Mouse (Mus musculus) megakaryocyte, embryonic 14.5 days (primary cell): ENCODE measurements around the gene Pigm. TPM values are rescaled to one million over a fixed set of nuclear protein-coding genes. Genes with fewer than 3 reads are reported as not detected.

Source experiments
- H3K27me3 ChIP-seq: replicated peaks from 2 replicates; pipeline ENCODE3; 2012; ENCODE audit warnings: inconsistent platforms
- H3K36me3 ChIP-seq: replicated peaks from 2 replicates; pipeline ENCODE3; 2012; ENCODE audit warnings: low read length, inconsistent platforms, mixed read lengths
- H3K4me1 ChIP-seq: 2 replicates; pipeline ENCODE4 v1.6.1; 2012; ENCODE audit warnings: inconsistent platforms
- H3K4me3 ChIP-seq: replicated peaks from 2 replicates; pipeline ENCODE3; 2012; ENCODE audit warnings: moderate library complexity, mild to moderate bottlenecking, inconsistent platforms
- H3K9me3 ChIP-seq: 2 replicates; pipeline ENCODE4 v1.6.1; 2012; ENCODE audit warnings: inconsistent platforms
- FLI1 ChIP-seq: IDR thresholded peaks from 2 replicates; pipeline ENCODE4 v1.6.1; 2012; ENCODE audit warnings: low read length, inconsistent platforms, mixed read lengths
- GATA1 ChIP-seq: IDR thresholded peaks from 3 replicates; pipeline ENCODE4 v1.6.1; 2012; ENCODE audit warnings: mixed read lengths, low read length, inconsistent platforms, borderline replicate concordance
- polyA plus RNA-seq: library from polyadenylated mRNA; stranded (reverse); fragments of >175 nt; gene quantifications from 2 replicates; pipeline ENCODE4 v1.2.3, GENCODE M21; 2012; ENCODE audit warnings: low replicate concordance; ENCODE audit not compliant: insufficient read depth

The Pigm gene
- polyA plus RNA-seq, result 4.1 and 7.8 TPM in 2 replicates

- peak; percentile 99 for TF ChIP-seq FLI1
- TF ChIP-seq GATA1, result no peak
- peaks cover 2% of the 10 kb centered on the region for H3K27me3 ChIP-seq
- no peaks in the 10 kb centered on the region for H3K9me3 ChIP-seq
- H3K4me1 ChIP-seq, result peaks cover 73% of the 10 kb centered on the region
- peaks cover 31% of the 10 kb centered on the region for H3K36me3 ChIP-seq
- peak within 1 kb of the TSS; percentile 97 for H3K4me3 ChIP-seq
Measured at GRCm38 (mm10) chr1:172376198-172376667, at the start of gene Pigm. Gene Pigm, plus strand, starts transcription at chr1:172376546.

- H3K9me3 ChIP-seq, result peaks cover 4% of the 10 kb centered on the region
- TF ChIP-seq FLI1 (no peak), GATA1 (no peak)
- peaks cover 6% of the 10 kb centered on the region for H3K36me3 ChIP-seq
- peak overlapping the region; percentile 92 for H3K4me3 ChIP-seq
- H3K27me3 ChIP-seq, result peaks cover 69% of the 10 kb centered on the region
- peaks cover 17% of the 10 kb centered on the region for H3K4me1 ChIP-seq
Measured at GRCm38 (mm10) chr1:172326684-172327083, 49.7 kb upstream of the Pigm start.

GRCm38 (mm10) chr1:172327206-172328001 lies 48.9 kb upstream of the Pigm start:
- Histone ChIP-seq H3K9me3 (peaks cover 4% of the 10 kb centered on the region), H3K36me3 (peaks cover 6% of the 10 kb centered on the region), H3K27me3 (peaks cover 68% of the 10 kb centered on the region), H3K4me1 (peaks cover 17% of the 10 kb centered on the region), H3K4me3 (no peak overlapping the region)
- TF ChIP-seq FLI1 (no peak), GATA1 (no peak)

GRCm38 (mm10) chr1:172328041-172328440 lies 48.3 kb upstream of the Pigm start:
- Histone ChIP-seq H3K4me3 (no peak overlapping the region), H3K36me3 (peaks cover under 1% of the 10 kb centered on the region), H3K9me3 (peaks cover 4% of the 10 kb centered on the region), H3K27me3 (peaks cover 67% of the 10 kb centered on the region), H3K4me1 (peaks cover 17% of the 10 kb centered on the region)
- TF ChIP-seq GATA1, result no peak
- no peak for TF ChIP-seq FLI1

GRCm38 (mm10) chr1:172328461-172328860 lies 47.9 kb upstream of the Pigm start:
- Histone ChIP-seq H3K9me3 (peaks cover 4% of the 10 kb centered on the region), H3K27me3 (peaks cover 69% of the 10 kb centered on the region), H3K4me1 (peaks cover 17% of the 10 kb centered on the region), H3K4me3 (no peak overlapping the region), H3K36me3 (no peaks in the 10 kb centered on the region)
- TF ChIP-seq FLI1, result no peak
- no peak for TF ChIP-seq GATA1

GRCm38 (mm10) chr1:172329131-172329530 lies 47.2 kb upstream of the Pigm start, which contains the start of gene Kcnj9:
Gene Kcnj9, minus strand, starts transcription at chr1:172329318.
- Histone ChIP-seq H3K9me3 (peaks cover 4% of the 10 kb centered on the region), H3K27me3 (peaks cover 76% of the 10 kb centered on the region), H3K36me3 (no peaks in the 10 kb centered on the region), H3K4me1 (peaks cover 17% of the 10 kb centered on the region), H3K4me3 (no peak within 1 kb of the TSS)
- TF ChIP-seq FLI1 (no peak), GATA1 (no peak)

GRCm38 (mm10) chr1:172329616-172330015 lies 46.7 kb upstream of the Pigm start:
- Histone ChIP-seq H3K36me3 (no peaks in the 10 kb centered on the region), H3K4me3 (no peak overlapping the region), H3K27me3 (peaks cover 79% of the 10 kb centered on the region), H3K9me3 (peaks cover 4% of the 10 kb centered on the region), H3K4me1 (peaks cover 17% of the 10 kb centered on the region)
- TF ChIP-seq GATA1 (no peak), FLI1 (no peak)

GRCm38 (mm10) chr1:172331422-172331947 lies 44.9 kb upstream of the Pigm start:
- Histone ChIP-seq H3K4me1 (peaks cover 5% of the 10 kb centered on the region), H3K4me3 (no peak overlapping the region), H3K9me3 (peaks cover 3% of the 10 kb centered on the region), H3K27me3 (peaks cover 82% of the 10 kb centered on the region), H3K36me3 (no peaks in the 10 kb centered on the region)
- no peak for TF ChIP-seq GATA1

GRCm38 (mm10) chr1:172332925-172333324 lies 43.4 kb upstream of the Pigm start:
- Histone ChIP-seq H3K27me3 (peaks cover 80% of the 10 kb centered on the region), H3K4me3 (no peak overlapping the region), H3K36me3 (no peaks in the 10 kb centered on the region), H3K9me3 (no peaks in the 10 kb centered on the region), H3K4me1 (peaks cover 3% of the 10 kb centered on the region; the same call in 1 of the 2 replicates)
- TF ChIP-seq GATA1 (no peak), FLI1 (no peak)

GRCm38 (mm10) chr1:172333512-172333911 lies 42.8 kb upstream of the Pigm start:
- no peaks in the 10 kb centered on the region for H3K9me3 ChIP-seq
- peaks cover 79% of the 10 kb centered on the region for H3K27me3 ChIP-seq
- H3K36me3 ChIP-seq, result no peaks in the 10 kb centered on the region
- TF ChIP-seq FLI1, result no peak
- TF ChIP-seq GATA1, result no peak
- peaks cover 3% of the 10 kb centered on the region; the same call in 1 of the 2 replicates for H3K4me1 ChIP-seq
- H3K4me3 ChIP-seq, result no peak overlapping the region
